Mouse (Mus musculus): ENCODE measurements around the gene A730049H05Rik. TPM values are rescaled to one million over a fixed set of nuclear protein-coding genes. Genes with fewer than 3 reads are reported as not detected.

A730049H05Rik gene
- polyA plus RNA-seq, 1 experiment: not detected

DNA sequence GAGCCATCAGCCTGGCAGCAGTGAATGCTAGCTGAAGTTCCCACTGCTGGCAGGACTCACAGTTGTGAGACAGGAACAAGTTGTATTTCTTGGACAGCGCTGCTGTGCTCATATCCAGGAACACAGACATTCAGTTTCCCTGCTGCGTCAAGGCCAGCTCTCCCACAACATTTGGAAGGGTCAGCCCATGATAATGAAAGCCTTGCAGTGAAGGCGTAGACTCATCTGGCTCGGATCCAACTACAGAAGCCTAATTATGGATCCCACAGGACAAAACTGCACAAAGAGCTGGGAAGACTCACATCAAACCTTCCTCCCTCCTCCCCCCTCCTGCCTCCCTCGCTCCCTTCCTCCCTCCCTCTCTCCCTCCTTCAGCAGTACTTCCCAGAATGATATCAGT, 34.0 kb downstream of the A730049H05Rik start:
- Histone ChIP-seq H3K9me3 (replicated peaks; ENCODE audit: control insufficient read depth, insufficient read depth, low read length, poor library complexity, severe bottlenecking) (no peaks in the 10 kb centered on the region), H3K27me3 (ENCODE audit: control insufficient read depth, insufficient read depth, low read length, poor library complexity, severe bottlenecking) (no peaks in the 10 kb centered on the region), H3K27ac (ENCODE audit: insufficient read depth, low read length) (no peak overlapping the region), H3K4me3 (ENCODE audit: low read depth, low read length) (no peak overlapping the region), H3K4me1 (ENCODE audit: control insufficient read depth, insufficient read depth, low read length) (no peaks in the 10 kb centered on the region), H3K9ac (ENCODE audit: low read depth, poor library complexity, severe bottlenecking) (no peak overlapping the region), H3K36me3 (ENCODE audit: control insufficient read depth, insufficient read depth, low read length, poor library complexity, severe bottlenecking) (no peaks in the 10 kb centered on the region; the same call in 1 of the 2 replicates)
- no peak for TF ChIP-seq CTCF (IDR thresholded peaks at IDR 0.05; ENCODE audit: low read depth, low read length)
- TF ChIP-seq EP300 (IDR thresholded peaks at IDR 0.05; ENCODE audit: insufficient read depth, low read depth, low read length): no peak
- TF ChIP-seq POLR2A (IDR thresholded peaks at IDR 0.05; ENCODE audit: insufficient read depth, low read length): no peak

DNA sequence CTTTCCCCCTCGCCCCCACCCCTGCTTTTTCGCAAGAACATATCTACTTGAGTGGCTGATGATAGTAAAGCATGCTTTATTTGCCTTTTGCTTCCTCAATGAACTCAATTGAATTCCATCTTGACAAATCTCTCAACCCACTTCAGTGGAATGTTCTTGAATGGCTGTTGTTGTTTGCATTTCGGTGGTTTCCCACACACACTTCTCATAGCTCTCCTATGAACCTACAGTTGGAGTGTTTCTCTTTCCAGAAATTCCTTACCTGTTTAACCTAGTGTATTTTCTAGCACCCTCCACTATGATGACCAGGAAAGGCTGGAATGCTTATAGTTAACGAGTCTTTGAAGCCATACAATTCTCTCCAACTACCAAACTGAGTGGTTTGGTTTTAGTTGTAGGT, 38.6 kb downstream of the A730049H05Rik start:
- Histone ChIP-seq H3K27me3 (ENCODE audit: control insufficient read depth, insufficient read depth, low read length, poor library complexity, severe bottlenecking) (no peaks in the 10 kb centered on the region), H3K27ac (ENCODE audit: insufficient read depth, low read length) (no peak overlapping the region), H3K4me3 (ENCODE audit: low read depth, low read length) (no peak overlapping the region), H3K9ac (ENCODE audit: low read depth, poor library complexity, severe bottlenecking) (no peak overlapping the region), H3K9me3 (replicated peaks; ENCODE audit: control insufficient read depth, insufficient read depth, low read length, poor library complexity, severe bottlenecking) (no peaks in the 10 kb centered on the region), H3K4me1 (ENCODE audit: control insufficient read depth, insufficient read depth, low read length) (no peaks in the 10 kb centered on the region), H3K36me3 (ENCODE audit: control insufficient read depth, insufficient read depth, low read length, poor library complexity, severe bottlenecking) (no peaks in the 10 kb centered on the region)
- TF ChIP-seq POLR2A (IDR thresholded peaks at IDR 0.05; ENCODE audit: insufficient read depth, low read length): no peak
- TF ChIP-seq CTCF (IDR thresholded peaks at IDR 0.05; ENCODE audit: low read depth, low read length): no peak
- no peak for TF ChIP-seq EP300 (IDR thresholded peaks at IDR 0.05; ENCODE audit: insufficient read depth, low read depth, low read length)

GRCm38 (mm10) chr6:92857761-92858160, 41.5 kb downstream of the A730049H05Rik start:
- Histone ChIP-seq H3K9me3 (replicated peaks; ENCODE audit: control insufficient read depth, insufficient read depth, low read length, poor library complexity, severe bottlenecking) (no peaks in the 10 kb centered on the region), H3K4me1 (ENCODE audit: control insufficient read depth, insufficient read depth, low read length) (no peaks in the 10 kb centered on the region), H3K27ac (ENCODE audit: insufficient read depth, low read length) (no peak overlapping the region), H3K4me3 (ENCODE audit: low read depth, low read length) (no peak overlapping the region), H3K9ac (ENCODE audit: low read depth, poor library complexity, severe bottlenecking) (no peak overlapping the region), H3K36me3 (ENCODE audit: control insufficient read depth, insufficient read depth, low read length, poor library complexity, severe bottlenecking) (no peaks in the 10 kb centered on the region), H3K27me3 (ENCODE audit: control insufficient read depth, insufficient read depth, low read length, poor library complexity, severe bottlenecking) (no peaks in the 10 kb centered on the region)
- TF ChIP-seq CTCF (IDR thresholded peaks at IDR 0.05; ENCODE audit: low read depth, low read length) (no peak), POLR2A (IDR thresholded peaks at IDR 0.05; ENCODE audit: insufficient read depth, low read length) (no peak), EP300 (IDR thresholded peaks at IDR 0.05; ENCODE audit: insufficient read depth, low read depth, low read length) (no peak)

- no peaks in the 10 kb centered on the region for H3K4me1 ChIP-seq (ENCODE audit: control insufficient read depth, insufficient read depth, low read length)
- H3K36me3 ChIP-seq (ENCODE audit: control insufficient read depth, insufficient read depth, low read length, poor library complexity, severe bottlenecking): no peaks in the 10 kb centered on the region
- H3K4me3 ChIP-seq (ENCODE audit: low read depth, low read length): no peak overlapping the region
- TF ChIP-seq EP300 (IDR thresholded peaks at IDR 0.05; ENCODE audit: insufficient read depth, low read depth, low read length) (no peak), CTCF (IDR thresholded peaks at IDR 0.05; ENCODE audit: low read depth, low read length) (no peak), POLR2A (IDR thresholded peaks at IDR 0.05; ENCODE audit: insufficient read depth, low read length) (no peak)
- H3K9me3 ChIP-seq (replicated peaks; ENCODE audit: control insufficient read depth, insufficient read depth, low read length, poor library complexity, severe bottlenecking): no peaks in the 10 kb centered on the region
- no peak overlapping the region for H3K27ac ChIP-seq (ENCODE audit: insufficient read depth, low read length)
- no peaks in the 10 kb centered on the region for H3K27me3 ChIP-seq (ENCODE audit: control insufficient read depth, insufficient read depth, low read length, poor library complexity, severe bottlenecking)
- no peak overlapping the region for H3K9ac ChIP-seq (ENCODE audit: low read depth, poor library complexity, severe bottlenecking)
These were observed 42.6 kb downstream of the A730049H05Rik start for GRCm38 (mm10) chr6:92858721-92859510.

DNA sequence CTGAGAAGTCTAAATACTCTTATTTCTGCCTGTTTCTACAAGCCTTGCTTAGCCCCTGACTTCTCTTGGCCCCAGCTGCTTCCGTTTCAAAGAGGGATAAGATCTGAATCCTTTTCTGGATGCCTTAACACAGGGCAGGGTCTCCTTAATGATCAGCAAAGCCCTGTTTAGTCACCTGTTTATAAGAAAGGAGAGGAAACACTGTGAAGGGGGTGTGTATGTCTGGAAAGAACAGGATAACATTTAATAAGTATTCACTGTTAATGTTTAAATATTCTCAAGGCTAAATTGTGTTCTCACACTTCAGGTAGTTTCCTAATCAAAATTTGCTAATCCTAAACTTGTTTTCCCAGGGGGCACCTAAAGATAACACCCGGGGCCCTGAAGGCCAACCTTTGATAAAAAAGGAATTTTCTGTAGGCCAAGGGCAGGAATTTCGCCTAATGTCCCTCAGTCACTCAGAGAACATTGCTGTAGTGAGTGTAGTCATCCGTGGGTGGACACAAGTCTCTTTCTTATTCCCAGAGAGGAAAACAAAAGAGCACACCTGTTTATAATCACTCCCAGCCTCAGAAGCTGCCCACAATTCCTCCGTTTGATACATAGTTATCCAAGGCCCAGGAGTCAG, 44.1 kb downstream of the A730049H05Rik start:
- TF ChIP-seq CTCF (IDR thresholded peaks at IDR 0.05; ENCODE audit: low read depth, low read length) (no peak), POLR2A (IDR thresholded peaks at IDR 0.05; ENCODE audit: insufficient read depth, low read length) (no peak), EP300 (IDR thresholded peaks at IDR 0.05; ENCODE audit: insufficient read depth, low read depth, low read length) (no peak)
- no peaks in the 10 kb centered on the region for H3K4me1 ChIP-seq (ENCODE audit: control insufficient read depth, insufficient read depth, low read length)
- no peak overlapping the region for H3K27ac ChIP-seq (ENCODE audit: insufficient read depth, low read length)
- H3K36me3 ChIP-seq (ENCODE audit: control insufficient read depth, insufficient read depth, low read length, poor library complexity, severe bottlenecking): no peaks in the 10 kb centered on the region
- no peaks in the 10 kb centered on the region for H3K9me3 ChIP-seq (replicated peaks; ENCODE audit: control insufficient read depth, insufficient read depth, low read length, poor library complexity, severe bottlenecking)
- no peak overlapping the region for H3K4me3 ChIP-seq (ENCODE audit: low read depth, low read length)
- no peak overlapping the region for H3K9ac ChIP-seq (ENCODE audit: low read depth, poor library complexity, severe bottlenecking)
- no peaks in the 10 kb centered on the region for H3K27me3 ChIP-seq (ENCODE audit: control insufficient read depth, insufficient read depth, low read length, poor library complexity, severe bottlenecking)

DNA sequence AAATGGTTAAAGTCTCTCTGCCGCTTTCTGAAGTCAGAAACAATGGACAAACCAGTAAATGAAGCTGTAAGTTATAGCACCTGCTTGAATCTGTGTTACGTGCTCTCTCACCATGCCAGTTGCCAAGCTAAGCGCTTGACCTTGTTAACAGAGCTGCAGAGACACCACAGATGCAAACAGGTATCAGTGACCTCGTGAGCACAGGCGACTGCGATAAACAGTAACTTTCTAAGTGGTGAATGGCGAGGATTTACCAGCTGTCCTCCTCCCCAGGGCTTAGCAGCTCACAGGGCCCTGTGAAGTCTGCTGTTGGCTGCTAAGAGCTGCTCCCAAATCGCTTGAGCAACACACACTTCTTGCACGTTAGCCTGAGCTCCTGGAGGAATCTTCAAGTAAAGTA, 46.3 kb downstream of the A730049H05Rik start:
- H3K4me1 ChIP-seq (ENCODE audit: control insufficient read depth, insufficient read depth, low read length): no peaks in the 10 kb centered on the region
- H3K4me3 ChIP-seq (ENCODE audit: low read depth, low read length): no peak overlapping the region
- no peaks in the 10 kb centered on the region for H3K27me3 ChIP-seq (ENCODE audit: control insufficient read depth, insufficient read depth, low read length, poor library complexity, severe bottlenecking)
- H3K36me3 ChIP-seq (ENCODE audit: control insufficient read depth, insufficient read depth, low read length, poor library complexity, severe bottlenecking): no peaks in the 10 kb centered on the region
- TF ChIP-seq EP300 (IDR thresholded peaks at IDR 0.05; ENCODE audit: insufficient read depth, low read depth, low read length) (no peak), POLR2A (IDR thresholded peaks at IDR 0.05; ENCODE audit: insufficient read depth, low read length) (no peak), CTCF (IDR thresholded peaks at IDR 0.05; ENCODE audit: low read depth, low read length) (no peak)
- H3K27ac ChIP-seq (ENCODE audit: insufficient read depth, low read length): no peak overlapping the region
- H3K9ac ChIP-seq (ENCODE audit: low read depth, poor library complexity, severe bottlenecking): no peak overlapping the region
- no peaks in the 10 kb centered on the region for H3K9me3 ChIP-seq (replicated peaks; ENCODE audit: control insufficient read depth, insufficient read depth, low read length, poor library complexity, severe bottlenecking)

All from ES-Bruce4 (cell line).